Mouse (Mus musculus) cerebellum, adult 2 months (tissue): ENCODE measurements at regions not wholly inside any gene's neighbourhood (a gene's known extent, or its start where the extent isn't known, plus 50 kb on each side); places are given as distances from the start of the nearest gene placed in this dataset.

Experiments
- CTCF ChIP-seq: fragments of 200-500 bp; IDR thresholded peaks from 2 replicates; pipeline ENCODE4 v1.5.1; 2011; ENCODE audit warnings: low read depth, mild to moderate bottlenecking, control low read depth, low read length, moderate library complexity, borderline replicate concordance; ENCODE audit not compliant: insufficient read depth
- POLR2A ChIP-seq: fragments of 200-500 bp; IDR thresholded peaks from 2 replicates; pipeline ENCODE4 v1.6.1; 2011; ENCODE audit warnings: low read length, control low read depth, borderline replicate concordance; ENCODE audit not compliant: insufficient read depth

DNA sequence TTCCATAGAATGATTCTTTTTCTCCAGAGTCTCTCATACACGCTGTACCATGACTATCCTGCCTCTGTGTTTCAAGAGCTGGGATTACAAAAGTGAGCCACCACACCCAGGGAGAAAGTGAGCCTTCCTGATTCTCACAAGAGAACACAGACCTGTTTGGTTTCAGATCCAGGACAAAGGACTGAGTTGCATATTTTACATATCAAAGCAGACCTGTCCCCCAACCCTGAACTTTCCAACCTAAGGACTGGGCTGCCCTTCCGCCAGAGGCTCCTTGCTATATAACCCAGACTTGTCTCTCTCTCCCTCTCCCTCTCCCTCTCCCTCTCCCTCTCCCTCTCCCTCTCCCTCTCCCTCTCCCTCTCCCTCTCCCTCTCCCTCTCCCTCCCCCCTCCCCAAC lies 611.8 kb upstream of the Tmem132c start:
- TF ChIP-seq CTCF (no peak), POLR2A (no peak)
